Mouse (Mus musculus) heart, postnatal 14 days (tissue): Measurements from ENCODE around the gene Drp2. TPM values are rescaled to one million over a fixed set of nuclear protein-coding genes. Genes with fewer than 3 reads are reported as not detected.
A peak's percentile ranks its signal among the peaks of the same experiment; 100 is the strongest.

Source experiments
- DNase-seq, 2 experiments: peaks; one replicate each; pipeline ENCODE4 v3.0.0; 2021 to 2022
- intact Hi-C: fragments of 180-260 bp; cut with DNase I; formaldehyde crosslinking; loops from one replicate; pipeline ENCODE4 v1.15.1; 2025
- long read RNA-seq, 2 experiments: library from polyadenylated mRNA; stranded (forward); transcript quantifications; one replicate each; pipeline ENCODE4 v2.0.0; 2021
- total RNA-seq, 2 experiments: library from RNA; stranded (reverse); gene quantifications; 2 replicates each; pipeline ENCODE4 v1.2.3; 2021

Drp2 gene
- total RNA-seq = under 1 TPM; 0.29 to 0.93 TPM
- long read RNA-seq, experiment 1, partial matches to known transcripts = 0 of 1 reads
- long read RNA-seq, experiment 1, other reads (novel, unspliced or antisense) = 1 of 1 reads
- long read RNA-seq, experiment 2 = 0 reads

GRCm38 (mm10) chrX:134403863-134404583 lies at the start of gene Drp2:
Gene Drp2 (plus strand): TSS chrX:134404551.
- intact Hi-C loops = no loop called here
- peak in 1 of 2 experiments; percentile 5 for DNase-seq

- intact Hi-C loops = no loop called here
- DNase-seq = no peak
Observed at GRCm38 (mm10) chrX:134359336-134359735, 45.0 kb upstream of the Drp2 start.

GRCm38 (mm10) chrX:134362156-134362555 lies 42.2 kb upstream of the Drp2 start:
- no peak for DNase-seq
- intact Hi-C loops = no loop called here

GRCm38 (mm10) chrX:134365421-134365820 lies 38.9 kb upstream of the Drp2 start:
- intact Hi-C loops = no loop called here
- no peak for DNase-seq

GRCm38 (mm10) chrX:134366547-134366946 lies 37.8 kb upstream of the Drp2 start:
- intact Hi-C loops = no loop called here
- no peak for DNase-seq

- intact Hi-C loops = no loop called here
- DNase-seq = no peak
Observed at GRCm38 (mm10) chrX:134371279-134371678, 33.1 kb upstream of the Drp2 start.

- intact Hi-C loops = no loop called here
- DNase-seq = no peak
Observed at GRCm38 (mm10) chrX:134374190-134374589, 30.2 kb upstream of the Drp2 start.

GRCm38 (mm10) chrX:134384896-134385295 lies 19.5 kb upstream of the Drp2 start:
- DNase-seq = no peak
- intact Hi-C loops = no loop called here

GRCm38 (mm10) chrX:134398972-134399371 lies 5.4 kb upstream of the Drp2 start:
- DNase-seq = no peak
- intact Hi-C loops = no loop called here

GRCm38 (mm10) chrX:134404584-134404955 lies 219 bp downstream of the Drp2 start:
- intact Hi-C loops = no loop called here
- DNase-seq = no peak

GRCm38 (mm10) chrX:134409354-134409900 lies 5.1 kb downstream of the Drp2 start:
- no peak for DNase-seq
- intact Hi-C loops = no loop called here

- intact Hi-C loops = no loop called here
- no peak for DNase-seq
Observed at GRCm38 (mm10) chrX:134412096-134412495, 7.7 kb downstream of the Drp2 start.

- no peak for DNase-seq
- intact Hi-C loops = no loop called here
Observed at GRCm38 (mm10) chrX:134420097-134420496, 15.7 kb downstream of the Drp2 start.

- DNase-seq = no peak
- intact Hi-C loops = no loop called here
Observed at GRCm38 (mm10) chrX:134424263-134424662, 19.9 kb downstream of the Drp2 start.

GRCm38 (mm10) chrX:134425798-134426197 lies 21.4 kb downstream of the Drp2 start:
- peak in 1 of 2 experiments; percentile 4 for DNase-seq
- intact Hi-C loops = no loop called here

- no peak for DNase-seq
- intact Hi-C loops = no loop called here
Observed at GRCm38 (mm10) chrX:134426819-134427218, 22.5 kb downstream of the Drp2 start.

GRCm38 (mm10) chrX:134427307-134427706 lies 23.0 kb downstream of the Drp2 start:
- intact Hi-C loops = no loop called here
- no peak for DNase-seq

GRCm38 (mm10) chrX:134474988-134475710 lies 70.8 kb downstream of the Drp2 start:
- intact Hi-C loops = no loop called here
- no peak for DNase-seq

GRCm38 (mm10) chrX:134476290-134476689 lies 71.9 kb downstream of the Drp2 start, which contains the start of gene Taf7l:
Gene Taf7l (minus strand): TSS chrX:134476490.
- intact Hi-C loops = no loop called here
- no peak for DNase-seq

- no peak for DNase-seq
- intact Hi-C loops = no loop called here
Observed at GRCm38 (mm10) chrX:134481720-134482119, 77.4 kb downstream of the Drp2 start.

GRCm38 (mm10) chrX:134500651-134501050 lies 96.3 kb downstream of the Drp2 start:
- intact Hi-C loops = no loop called here
- DNase-seq = no peak
